Mouse (Mus musculus) heart, postnatal 0 days (tissue): ENCODE measurements at regions not wholly inside any gene's neighbourhood (a gene's known extent, or its start where the extent isn't known, plus 50 kb on each side); places are given as distances from the start of the nearest gene placed in this dataset.

ENCODE experiments used
- CTCF ChIP-seq: IDR thresholded peaks from 2 replicates; pipeline ENCODE4 v1.5.1; 2016; ENCODE audit warnings: antibody characterized with exemption, control low read depth, low read depth
- EP300 ChIP-seq: IDR thresholded peaks from 2 replicates; pipeline ENCODE4 v1.6.1; 2016; ENCODE audit warnings: antibody characterized with exemption, low read depth

GRCm38 (mm10) chr4:81539551-81539950 is 96.9 kb upstream of the Mpdz start:
- TF ChIP-seq CTCF (no peak), EP300 (no peak)
